Mouse (Mus musculus) bone marrow, adult 2 months (tissue): ENCODE measurements around the gene Ccnl1.

Experiments
- CTCF ChIP-seq: fragments of 200-500 bp; IDR thresholded peaks from 2 replicates; pipeline ENCODE4 v1.5.1; 2011; ENCODE audit warnings: low read length, control low read depth; ENCODE audit not compliant: control insufficient read depth, insufficient read depth
- POLR2A ChIP-seq: fragments of 200-500 bp; IDR thresholded peaks from 2 replicates; pipeline ENCODE4 v1.6.1; 2011; ENCODE audit warnings: low read depth, mild to moderate bottlenecking, control low read depth, low read length, borderline replicate concordance; ENCODE audit not compliant: control insufficient read depth

GRCm38 (mm10) chr3:65958840-65959185 is 764 bp upstream of the Ccnl1 start:
- TF ChIP-seq CTCF = no peak
- TF ChIP-seq POLR2A = no peak
